Mouse (Mus musculus) lung, postnatal 0 days (tissue): ENCODE data around the gene Sf3b5.

ENCODE experiments used
- CTCF ChIP-seq: IDR thresholded peaks from 2 replicates; pipeline ENCODE4 v1.5.1; 2016; ENCODE audit warnings: antibody characterized with exemption, mild to moderate bottlenecking
- EP300 ChIP-seq: IDR thresholded peaks from 2 replicates; pipeline ENCODE4 v1.6.1; 2016; ENCODE audit warnings: antibody characterized with exemption, mild to moderate bottlenecking, control low read depth

DNA sequence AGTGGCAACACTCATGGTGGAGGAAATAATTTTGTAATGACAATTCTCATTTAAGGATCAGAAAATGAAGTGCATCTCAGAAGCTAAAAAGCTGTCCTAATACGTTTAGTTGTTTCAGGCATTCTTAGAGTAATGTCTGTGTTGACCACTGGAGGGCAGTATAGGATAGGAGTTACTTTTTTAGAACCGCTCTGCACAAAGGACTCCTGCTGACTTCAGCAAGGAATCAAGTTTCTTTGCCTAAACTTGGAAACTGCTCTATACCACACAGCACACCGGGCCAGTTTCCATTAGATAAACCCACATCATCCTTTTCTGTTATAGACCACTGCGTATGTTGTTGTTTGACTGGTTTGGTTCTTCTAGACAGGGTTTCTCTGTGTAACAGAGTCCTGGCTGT, 11.4 kb downstream of the Sf3b5 start:
- peak; percentile 82 for TF ChIP-seq CTCF
- TF ChIP-seq EP300 = no peak
